Mouse (Mus musculus) stomach, embryonic 16.5 days (tissue): Measurements from ENCODE around the gene Spaca7. TPM values are rescaled to one million over a fixed set of nuclear protein-coding genes. Genes with fewer than 3 reads are reported as not detected.

Experiments
- ATAC-seq: fragments of 200-750 bp; cut with Nextera tagmentation; 2 replicates; pipeline ENCODE4 v1.8.0; 2017; ENCODE audit warnings: moderate number of reproducible peaks, moderate TSS enrichment; ENCODE audit not compliant: insufficient read depth, low FRiP score
- H3K27ac ChIP-seq: fragments of 300-500 bp; sonication (generic); 2 replicates; pipeline ENCODE4 v1.5.1; 2014; ENCODE audit warnings: low read length
- H3K27me3 ChIP-seq: fragments of 300-500 bp; sonication (generic); 2 replicates; pipeline ENCODE4 v1.6.1; 2014; ENCODE audit warnings: low read length, control low read depth, mixed read lengths; ENCODE audit not compliant: control insufficient read depth, insufficient read depth
- H3K36me3 ChIP-seq: fragments of 300-500 bp; sonication (generic); 2 replicates; pipeline ENCODE4 v1.6.1; 2014; ENCODE audit warnings: low read length; ENCODE audit not compliant: control insufficient read depth, insufficient read depth
- H3K4me1 ChIP-seq: fragments of 300-500 bp; sonication (generic); 2 replicates; pipeline ENCODE4 v1.6.1; 2014; ENCODE audit warnings: low read length, control low read depth, mixed read lengths; ENCODE audit not compliant: control insufficient read depth, insufficient read depth
- H3K4me2 ChIP-seq: fragments of 300-500 bp; sonication (generic); 2 replicates; pipeline ENCODE4 v1.6.1; 2014; ENCODE audit warnings: low read depth, low read length, mixed read lengths
- H3K4me3 ChIP-seq: fragments of 300-500 bp; sonication (generic); replicated peaks from 2 replicates; pipeline ENCODE4 v1.5.1; 2014; ENCODE audit warnings: mild to moderate bottlenecking, low read length
- H3K9ac ChIP-seq: fragments of 300-500 bp; sonication (generic); 2 replicates; pipeline ENCODE4 v1.6.1; 2014; ENCODE audit warnings: low read length
- H3K9me3 ChIP-seq: fragments of 300-500 bp; sonication (generic); replicated peaks from 2 replicates; pipeline ENCODE4 v1.6.1; 2016; ENCODE audit warnings: low read length, control low read depth; ENCODE audit not compliant: control insufficient read depth
- WGBS: fragments of 180-500 bp; shearing (Covaris S2); extraction: QIAGEN DNeasy Blood & Tissue Kit; methylation state at CpG from one replicate; pipeline ENCODE4 v1.1.7; 2014; 5-methylcytosine and 5-hydroxymethylcytosine counted together
- polyA plus RNA-seq: library from polyadenylated mRNA; unstranded; fragments of >200 nt; fragmentation: Nextera tagmentation; extraction: Ambion mirVana; gene quantifications from 2 replicates; pipeline ENCODE4 v1.2.1, GENCODE M21; 2015

Gene Spaca7
- polyA plus RNA-seq, 1 experiment from 2014 or later, result not detected

DNA sequence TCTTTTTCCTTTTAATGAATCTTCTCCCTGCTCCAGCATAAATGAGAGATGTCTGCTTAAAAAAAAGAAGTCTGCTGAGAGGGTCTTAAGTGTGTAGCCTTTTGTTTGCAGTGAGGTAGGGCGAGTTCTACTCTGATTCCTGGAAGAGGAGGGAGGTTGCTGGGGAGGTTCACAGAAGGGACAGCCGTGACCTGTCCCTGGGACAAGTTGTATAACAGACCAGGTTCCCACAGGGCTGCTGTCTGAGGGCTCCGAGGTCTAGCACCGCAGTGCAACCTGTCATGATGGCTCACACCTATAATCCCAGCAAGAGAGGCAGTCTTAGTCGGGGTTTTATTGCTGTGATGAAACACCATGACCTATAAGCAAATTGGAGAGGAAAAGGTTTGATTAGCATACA, 24.1 kb upstream of the Spaca7 start:
- whole genome bisulfite sequencing, result 45% methylated on average over 5 of the region's 5 CpGs
- Histone ChIP-seq H3K9me3 (no peaks in the 10 kb centered on the region), H3K4me3 (no peak overlapping the region), H3K27me3 (no peaks in the 10 kb centered on the region; the same call in 1 of the 2 replicates), H3K9ac (no peak overlapping the region), H3K36me3 (no peaks in the 10 kb centered on the region), H3K27ac (no peak overlapping the region), H3K4me2 (no peak overlapping the region), H3K4me1 (no peaks in the 10 kb centered on the region)
- ATAC-seq, result no peak

DNA sequence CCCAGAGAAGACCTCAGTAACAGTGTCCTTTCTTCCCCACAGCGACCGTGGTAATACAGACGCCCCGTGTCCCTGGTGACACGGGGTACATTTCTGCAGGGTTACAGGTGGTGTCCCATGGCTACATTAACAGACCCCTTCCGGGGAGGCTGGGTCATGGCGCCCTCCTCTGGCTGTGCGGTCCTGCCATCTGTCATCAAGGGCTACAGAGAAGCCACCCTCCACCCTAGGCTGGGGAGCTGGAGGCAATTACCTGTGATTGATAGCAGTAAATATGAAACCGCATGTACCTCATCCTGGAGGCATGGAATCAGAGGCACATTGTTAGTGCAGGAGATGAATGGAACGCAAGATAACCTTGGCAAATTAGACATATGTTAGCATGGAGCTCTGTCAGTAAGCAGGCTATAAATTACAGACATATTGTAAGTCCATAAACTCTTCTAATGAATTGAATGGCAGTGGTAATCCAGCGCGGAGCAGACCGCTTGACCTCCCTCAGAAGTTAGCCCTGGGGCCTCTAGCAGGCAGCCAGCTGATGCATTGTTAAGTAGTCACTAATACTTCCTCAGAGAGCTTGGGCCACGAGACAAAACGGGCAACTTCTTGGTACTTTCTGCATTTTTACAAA, 17.2 kb upstream of the Spaca7 start:
- ATAC-seq, result no peak
- WGBS, result 48% methylated on average over 15 of the region's 15 CpGs

DNA sequence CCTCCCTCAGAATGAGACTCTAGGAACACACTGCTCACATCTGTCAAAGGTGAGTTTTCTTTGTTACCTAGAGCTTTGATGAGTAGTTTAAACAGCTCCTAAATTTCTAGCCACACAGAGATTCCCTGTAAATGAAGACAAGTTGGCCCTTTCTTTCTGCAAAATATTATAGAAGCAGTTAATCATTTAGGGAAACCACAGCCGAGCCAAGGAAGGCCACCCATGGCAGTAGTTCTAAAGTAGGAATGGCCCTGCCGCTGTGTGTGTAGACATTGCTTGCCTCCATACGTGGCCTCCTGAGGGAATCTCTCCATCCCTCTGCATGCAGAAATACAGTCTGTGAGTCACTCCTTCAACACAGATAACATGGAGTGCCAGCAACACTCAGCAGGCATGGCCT, 14.0 kb upstream of the Spaca7 start:
- 68% methylated on average over 3 of the region's 3 CpGs for WGBS
- Histone ChIP-seq H3K9ac (no peak overlapping the region), H3K27me3 (peaks cover 11% of the 10 kb centered on the region), H3K9me3 (no peaks in the 10 kb centered on the region), H3K4me3 (no peak overlapping the region), H3K27ac (no peak overlapping the region), H3K4me2 (no peak overlapping the region), H3K4me1 (no peaks in the 10 kb centered on the region), H3K36me3 (no peaks in the 10 kb centered on the region)
- ATAC-seq, result no peak

More for the DNA sequence above, 17.2 kb upstream of the Spaca7 start:
- no peaks in the 10 kb centered on the region for H3K9me3 ChIP-seq
- H3K27ac ChIP-seq, result no peak overlapping the region
- no peak overlapping the region for H3K9ac ChIP-seq
- H3K27me3 ChIP-seq, result no peaks in the 10 kb centered on the region
- H3K4me3 ChIP-seq, result no peak overlapping the region
- no peak overlapping the region for H3K4me2 ChIP-seq
- H3K4me1 ChIP-seq, result no peaks in the 10 kb centered on the region
- H3K36me3 ChIP-seq, result no peaks in the 10 kb centered on the region

DNA sequence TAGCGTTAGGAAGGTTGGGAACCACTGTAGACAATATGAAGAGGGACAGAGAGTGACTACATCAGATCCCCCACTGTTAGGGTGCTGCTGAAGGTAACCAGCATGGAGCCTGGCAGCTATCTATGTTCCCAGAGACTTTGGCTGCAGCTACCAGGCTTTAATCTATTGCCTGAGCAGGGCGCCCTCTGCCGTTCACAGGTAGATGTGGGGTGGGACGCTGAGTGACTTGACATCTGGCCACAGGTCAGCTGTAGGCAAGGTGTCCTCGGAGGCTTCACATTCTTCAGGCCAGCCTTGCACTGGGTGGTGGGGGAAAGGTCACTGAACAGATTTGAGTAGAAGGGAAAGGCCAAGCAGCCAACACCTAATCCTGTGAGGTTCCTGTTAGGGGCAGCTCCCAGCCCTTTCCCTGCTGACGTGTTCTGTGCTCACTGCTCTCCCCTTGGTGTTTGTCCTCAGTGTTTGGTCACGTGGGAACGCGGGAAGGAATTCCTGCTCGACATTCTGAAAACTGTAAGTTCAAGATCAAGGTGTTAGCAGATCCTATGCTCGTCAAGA, 11.3 kb upstream of the Spaca7 start:
- H3K36me3 ChIP-seq, result no peaks in the 10 kb centered on the region
- H3K9ac ChIP-seq, result no peak overlapping the region
- H3K4me2 ChIP-seq, result no peak overlapping the region
- no peak overlapping the region for H3K27ac ChIP-seq
- H3K9me3 ChIP-seq, result no peaks in the 10 kb centered on the region
- no peak overlapping the region for H3K4me3 ChIP-seq
- H3K27me3 ChIP-seq, result peaks cover 17% of the 10 kb centered on the region
- ATAC-seq, result no peak
- no peaks in the 10 kb centered on the region for H3K4me1 ChIP-seq
- 16% methylated on average over 11 of the region's 11 CpGs for WGBS

DNA sequence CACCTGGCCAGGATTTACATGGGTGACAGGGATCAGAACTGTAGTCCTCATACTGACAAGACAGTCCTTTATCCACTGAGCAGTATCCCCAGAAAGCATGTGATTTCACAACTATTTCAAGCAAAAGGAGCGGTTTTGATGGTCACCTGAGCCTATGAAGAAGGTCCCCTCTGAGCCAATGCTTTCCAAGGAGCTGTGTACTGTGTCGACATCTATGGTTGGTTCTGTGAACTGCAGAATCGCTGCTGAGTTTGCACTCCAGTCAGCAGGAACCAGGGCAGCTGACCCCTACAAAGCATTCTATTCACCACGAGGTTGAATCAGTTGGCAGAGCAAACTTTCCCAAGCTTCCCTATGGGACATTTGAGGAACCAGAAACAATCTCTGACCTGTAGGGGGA, 8.5 kb upstream of the Spaca7 start:
- H3K9ac ChIP-seq, result no peak overlapping the region
- no peaks in the 10 kb centered on the region for H3K4me1 ChIP-seq
- H3K4me2 ChIP-seq, result no peak overlapping the region
- H3K27me3 ChIP-seq, result peaks cover 19% of the 10 kb centered on the region
- H3K36me3 ChIP-seq, result no peaks in the 10 kb centered on the region
- no peak for ATAC-seq
- H3K27ac ChIP-seq, result no peak overlapping the region
- WGBS, result 4% methylated on average over 4 of the region's 4 CpGs
- no peak overlapping the region for H3K4me3 ChIP-seq
- no peaks in the 10 kb centered on the region for H3K9me3 ChIP-seq

DNA sequence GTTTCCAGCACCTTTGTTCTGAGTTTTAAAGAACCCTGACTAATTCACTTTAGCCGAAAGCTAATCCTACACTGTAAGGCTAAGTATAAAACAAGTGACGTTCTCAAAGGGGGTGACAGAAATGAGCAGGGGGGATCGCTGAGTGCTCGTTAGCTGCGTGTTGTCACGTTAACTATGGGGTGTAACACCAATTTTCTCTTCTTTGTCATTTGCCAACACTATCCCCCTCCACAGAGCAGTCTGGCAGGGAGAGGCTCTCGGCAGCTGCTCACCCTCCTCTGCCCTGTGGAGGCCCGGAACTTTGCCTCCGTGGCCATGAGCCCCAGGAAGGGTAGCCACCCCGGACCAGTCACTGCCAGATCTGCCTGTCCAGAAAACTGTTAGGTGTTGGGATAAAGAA, 7.3 kb upstream of the Spaca7 start:
- ATAC-seq, result no peak
- H3K4me1 ChIP-seq, result no peaks in the 10 kb centered on the region
- H3K9ac ChIP-seq, result no peak overlapping the region
- 71% methylated on average over 10 of the region's 10 CpGs for WGBS
- H3K27me3 ChIP-seq, result peaks cover 19% of the 10 kb centered on the region
- no peaks in the 10 kb centered on the region for H3K9me3 ChIP-seq
- no peak overlapping the region for H3K27ac ChIP-seq
- H3K4me2 ChIP-seq, result no peak overlapping the region
- H3K36me3 ChIP-seq, result no peaks in the 10 kb centered on the region
- no peak overlapping the region for H3K4me3 ChIP-seq

DNA sequence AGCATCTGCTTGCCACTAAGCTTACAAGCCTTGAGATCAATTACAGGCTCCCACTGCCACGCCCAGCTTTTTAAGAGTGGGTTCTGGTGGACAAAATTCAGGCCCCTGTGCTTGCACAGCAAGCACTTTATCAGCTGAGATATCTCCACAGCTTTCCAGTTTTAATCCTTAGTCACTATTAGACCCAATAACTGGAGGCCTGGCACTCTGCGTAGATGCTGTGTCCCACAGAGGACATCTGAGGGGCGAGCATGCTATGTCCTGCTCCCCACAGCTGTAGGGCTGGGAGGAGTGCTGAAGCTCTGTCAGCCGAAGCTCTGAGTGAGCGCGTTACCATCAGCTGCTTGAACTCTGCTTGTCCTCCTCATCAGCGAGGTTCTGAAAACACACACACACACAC, 6.3 kb upstream of the Spaca7 start:
- no peak for ATAC-seq
- Histone ChIP-seq H3K9me3 (no peaks in the 10 kb centered on the region), H3K27ac (no peak overlapping the region), H3K4me1 (no peaks in the 10 kb centered on the region), H3K27me3 (peaks cover 19% of the 10 kb centered on the region), H3K4me2 (no peak overlapping the region), H3K9ac (no peak overlapping the region), H3K36me3 (no peaks in the 10 kb centered on the region), H3K4me3 (no peak overlapping the region)
- 45% methylated on average over 7 of the region's 7 CpGs for WGBS

DNA sequence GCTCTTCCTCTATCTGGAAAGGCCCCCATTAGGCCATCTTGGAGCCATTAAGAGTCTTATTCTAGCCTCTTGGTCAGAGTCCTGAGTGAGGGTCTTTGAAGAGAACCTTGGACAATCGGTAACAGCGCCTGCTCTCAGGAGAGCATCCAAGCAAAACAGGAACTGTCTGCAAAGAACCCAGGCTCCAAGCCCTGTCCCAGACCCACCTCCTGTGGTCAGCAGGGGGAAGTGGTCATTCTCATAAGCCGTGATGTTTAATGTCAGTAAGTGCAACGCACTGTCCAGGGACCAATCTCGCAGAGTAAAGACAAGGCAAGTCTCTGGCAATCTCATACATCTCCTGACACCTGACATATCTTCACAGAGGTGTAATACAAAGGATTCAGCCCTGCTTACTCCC, 3.2 kb downstream of the Spaca7 start:
- Histone ChIP-seq H3K9ac (no peak overlapping the region), H3K27ac (no peak overlapping the region), H3K4me1 (no peaks in the 10 kb centered on the region), H3K27me3 (no peaks in the 10 kb centered on the region), H3K36me3 (no peaks in the 10 kb centered on the region), H3K4me2 (no peak overlapping the region), H3K9me3 (no peaks in the 10 kb centered on the region), H3K4me3 (no peak overlapping the region)
- no peak for ATAC-seq
- WGBS, result 65% methylated on average over 5 of the region's 5 CpGs

DNA sequence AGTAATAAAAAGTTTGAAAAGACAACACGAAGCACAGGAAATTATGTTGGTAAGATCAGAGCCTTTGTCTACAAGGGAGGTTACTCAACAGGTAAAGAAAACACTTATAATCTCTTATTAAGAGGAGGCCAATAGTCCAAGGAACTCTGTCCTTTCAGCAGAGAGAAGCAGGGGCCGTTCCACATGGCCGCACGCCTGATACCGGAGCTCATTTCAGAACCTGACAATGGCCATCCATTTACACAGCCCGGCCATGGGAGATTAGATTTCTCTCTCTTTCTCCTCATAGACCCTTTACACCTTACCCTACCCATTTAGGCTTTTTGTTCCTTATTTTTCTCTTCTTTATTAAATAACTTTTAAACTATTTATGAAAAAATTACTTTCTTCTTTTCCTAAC, 3.9 kb downstream of the Spaca7 start:
- no peaks in the 10 kb centered on the region for H3K9me3 ChIP-seq
- no peak overlapping the region for H3K4me2 ChIP-seq
- no peak overlapping the region for H3K4me3 ChIP-seq
- WGBS, result 71% methylated on average over 6 of the region's 6 CpGs
- no peaks in the 10 kb centered on the region for H3K4me1 ChIP-seq
- no peak overlapping the region for H3K27ac ChIP-seq
- no peak for ATAC-seq
- no peak overlapping the region for H3K9ac ChIP-seq
- H3K27me3 ChIP-seq, result no peaks in the 10 kb centered on the region
- no peaks in the 10 kb centered on the region for H3K36me3 ChIP-seq
